Mouse (Mus musculus) lung, adult 2 months (tissue): ENCODE data around the gene Myo15.

Experiments
- CTCF ChIP-seq: fragments of 200-500 bp; IDR thresholded peaks from 2 replicates; pipeline ENCODE4 v1.5.1; 2011; ENCODE audit warnings: mild to moderate bottlenecking, low read length, control low read depth; ENCODE audit not compliant: insufficient read depth
- POLR2A ChIP-seq: fragments of 200-500 bp; IDR thresholded peaks from 2 replicates; pipeline ENCODE4 v1.6.1; 2011; ENCODE audit warnings: low read depth, mild to moderate bottlenecking, control low read depth, low read length, borderline replicate concordance; ENCODE audit errors: extremely low read depth

DNA sequence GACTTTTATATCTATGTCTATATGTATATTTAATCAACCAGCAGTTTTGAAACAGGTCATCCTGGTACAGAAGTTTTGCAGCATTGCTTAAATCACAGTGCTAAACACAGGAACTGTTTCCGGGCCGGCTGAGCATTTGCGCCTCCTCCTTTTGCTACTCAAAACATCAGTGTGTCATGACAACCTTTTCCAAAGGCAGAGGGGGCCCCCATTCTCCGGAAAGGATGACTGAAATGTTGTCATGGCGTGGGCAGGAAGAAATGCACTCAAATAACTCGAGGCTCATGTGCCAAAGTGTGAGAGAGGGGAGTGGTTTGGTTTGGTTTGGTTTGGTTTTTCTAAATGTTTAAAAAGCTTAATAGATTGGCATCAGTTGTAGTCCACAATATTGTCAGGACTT, 26.2 kb upstream of the Myo15 start:
- TF ChIP-seq POLR2A: no peak
- no peak for TF ChIP-seq CTCF
